Mouse (Mus musculus) G1E (cell line): ENCODE measurements around the gene Map4k5. TPM values are rescaled to one million over a fixed set of nuclear protein-coding genes. Genes with fewer than 3 reads are reported as not detected.

Experiments
- ATAC-seq: 2 replicates; pipeline ENCODE4 v1.8.0; 2016; ENCODE audit warnings: mild to moderate bottlenecking; ENCODE audit not compliant: insufficient number of reproducible peaks, poor library complexity, low FRiP score, severe bottlenecking; ENCODE audit errors: extremely low read depth
- DNase-seq: peaks from one replicate; pipeline ENCODE4 v3.0.0; 2012; ENCODE audit warnings: low spot score
- H3K27me3 ChIP-seq: 2 replicates; pipeline ENCODE4 v1.6.1; 2012; ENCODE audit warnings: mild to moderate bottlenecking, low read length, inconsistent platforms; ENCODE audit not compliant: insufficient read depth
- H3K36me3 ChIP-seq: replicated peaks from 2 replicates; pipeline ENCODE3; 2012; ENCODE audit warnings: mild to moderate bottlenecking, inconsistent platforms
- H3K4me1 ChIP-seq: 2 replicates; pipeline ENCODE4 v1.6.1; 2012; ENCODE audit warnings: low read depth, low read length, inconsistent platforms, mixed read lengths; ENCODE audit not compliant: insufficient read depth
- H3K4me3 ChIP-seq: 2 replicates; pipeline ENCODE4 v1.5.1; 2012; ENCODE audit warnings: low read depth, mild to moderate bottlenecking, inconsistent platforms, low read length, moderate library complexity, mixed read lengths
- H3K9me3 ChIP-seq: replicated peaks from 2 replicates; pipeline ENCODE4 v1.6.1; 2012; ENCODE audit warnings: inconsistent platforms
- CTCF ChIP-seq: IDR thresholded peaks from 2 replicates; pipeline ENCODE4 v1.5.1; 2012; ENCODE audit warnings: low read depth, low read length, inconsistent platforms, mixed read lengths
- GATA1 ChIP-seq: IDR thresholded peaks from 2 replicates; pipeline ENCODE4 v1.6.1; 2012; ENCODE audit warnings: borderline replicate concordance, low read length, inconsistent platforms, mixed read lengths
- GATA2 ChIP-seq: IDR thresholded peaks from 2 replicates; pipeline ENCODE4 v1.6.1; 2012; ENCODE audit warnings: low read depth, low read length, inconsistent platforms, borderline replicate concordance
- POLR2AphosphoS5 ChIP-seq: IDR thresholded peaks from 2 replicates; pipeline ENCODE4 v1.6.1; 2012; ENCODE audit warnings: low read depth, low read length, inconsistent platforms; ENCODE audit not compliant: insufficient replicate concordance
- TAL1 ChIP-seq: conservative IDR thresholded peaks from 2 replicates; pipeline ENCODE4 v1.6.1; 2012; ENCODE audit warnings: low read depth, low read length, inconsistent platforms, mixed read lengths
- polyA plus RNA-seq: library from polyadenylated mRNA; stranded (reverse); fragments of >175 nt; gene quantifications from 2 replicates; pipeline ENCODE4 v1.2.3, GENCODE M21; 2012
- total RNA-seq, 2 experiments: library from RNA; stranded (forward) in 1 of 2; stranded (reverse) in 1 of 2; fragments of 200-1000 nt in 1 of 2; fragments of >200 nt in 1 of 2; fragmentation: Nextera tagmentation in 1 of 2; gene quantifications; 2 replicates each; pipeline ENCODE4 v1.2.3; 2014 to 2017

Gene Map4k5
- total and polyA plus RNA-seq, 3 experiments: 5.5 to 36.4 (median 33.9) TPM

DNA sequence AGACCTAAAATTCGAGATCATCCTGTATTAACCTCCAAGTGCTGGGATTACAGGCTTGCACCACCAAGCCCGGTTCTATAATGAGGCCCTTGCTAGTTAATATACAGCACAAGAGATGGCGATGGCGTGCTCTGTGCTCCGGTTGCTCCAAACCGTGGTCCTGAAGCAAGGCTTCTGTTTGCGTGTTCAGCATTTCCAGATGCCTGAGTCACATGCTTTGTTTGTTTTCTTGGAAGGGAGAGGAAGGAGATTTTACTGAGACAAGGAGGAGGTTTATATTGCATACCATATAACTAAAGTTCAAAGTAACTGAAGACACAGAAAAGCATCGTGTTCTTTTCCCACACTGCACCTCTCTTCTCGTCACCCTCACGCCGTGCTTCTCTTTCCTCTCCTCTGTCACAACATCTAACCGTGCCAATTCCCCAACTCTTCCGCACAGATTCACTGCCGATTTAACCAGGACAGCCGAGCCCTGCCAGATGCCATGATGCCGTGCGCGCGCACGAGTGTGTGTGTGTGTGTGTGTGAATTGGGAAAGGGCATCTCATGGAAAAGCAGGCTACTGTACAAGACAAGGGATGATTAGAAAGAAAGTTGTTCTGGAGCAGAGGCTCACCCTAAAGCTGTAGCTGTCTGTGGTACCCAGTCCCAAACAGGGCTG is 132.1 kb downstream of the Map4k5 start:
- ATAC-seq: no peak
- peaks cover 54% of the 10 kb centered on the region for H3K4me1 ChIP-seq
- no peaks in the 10 kb centered on the region for H3K9me3 ChIP-seq
- TF ChIP-seq CTCF: no peak
- no peak for TF ChIP-seq POLR2AphosphoS5
- TF ChIP-seq GATA1: no peak
- TF ChIP-seq GATA2: no peak
- no peak for TF ChIP-seq TAL1
- peaks cover 5% of the 10 kb centered on the region; the same call in 1 of the 2 replicates for H3K27me3 ChIP-seq
- DNase-seq: no peak
- no peaks in the 10 kb centered on the region for H3K36me3 ChIP-seq
- peak overlapping the region; percentile 15; the same call in 1 of the 2 replicates for H3K4me3 ChIP-seq

DNA sequence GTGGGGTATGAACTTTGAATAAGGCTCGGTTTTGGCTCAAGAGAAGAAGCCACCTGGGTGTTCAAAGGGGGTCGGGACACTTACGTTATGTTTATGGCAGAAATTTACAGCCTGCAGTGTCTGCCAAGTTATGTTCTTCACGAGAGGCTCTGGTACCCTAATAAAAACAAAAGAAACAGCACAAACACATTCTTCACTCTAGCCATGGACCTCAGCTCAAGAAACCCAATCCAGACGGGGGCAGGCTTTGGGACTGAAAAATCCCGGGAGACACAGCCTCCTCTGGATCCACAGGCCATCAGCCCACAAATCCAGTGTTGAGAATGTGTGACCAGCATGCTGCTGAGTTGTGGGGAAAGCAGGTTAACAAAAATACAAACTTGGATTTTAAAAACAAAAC is 133.0 kb downstream of the Map4k5 start:
- Histone ChIP-seq H3K9me3 (no peaks in the 10 kb centered on the region), H3K27me3 (peaks cover 2% of the 10 kb centered on the region; the same call in 1 of the 2 replicates), H3K36me3 (no peaks in the 10 kb centered on the region), H3K4me3 (peak overlapping the region; percentile 5; the same call in 1 of the 2 replicates), H3K4me1 (peaks cover 49% of the 10 kb centered on the region)
- DNase-seq (no peak), ATAC-seq (no peak)
- TF ChIP-seq POLR2AphosphoS5: no peak
- no peak for TF ChIP-seq TAL1
- TF ChIP-seq GATA1: no peak
- no peak for TF ChIP-seq GATA2
- TF ChIP-seq CTCF: no peak

DNA sequence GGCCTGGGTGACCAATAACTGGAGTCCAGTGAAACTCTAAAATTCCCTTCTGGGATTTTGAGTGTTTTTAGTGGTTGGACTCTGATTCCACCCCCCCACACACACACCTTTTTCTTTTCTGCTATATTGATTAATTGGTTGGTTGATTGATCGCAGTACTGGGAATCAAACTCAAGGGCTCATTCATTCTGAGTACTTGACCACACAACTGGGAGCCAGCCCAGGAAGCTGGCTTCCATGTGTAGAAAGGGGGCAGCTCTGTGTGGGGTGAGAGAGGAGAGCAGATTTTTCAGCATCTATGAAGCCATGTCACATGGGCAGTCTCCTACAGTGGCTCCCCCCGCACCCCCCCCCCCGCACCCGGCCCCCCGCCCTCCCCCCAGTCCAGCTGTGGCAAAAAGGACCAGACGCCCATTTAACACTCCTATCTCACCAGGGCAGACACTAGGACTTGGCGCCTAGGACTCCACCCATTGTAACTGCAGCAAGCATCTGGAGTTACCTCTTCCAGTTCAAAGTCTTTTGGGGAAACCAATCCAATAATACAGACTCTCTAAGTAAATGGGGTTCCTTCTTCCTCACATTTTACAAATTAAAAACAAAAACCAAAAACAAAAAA is 133.6 kb downstream of the Map4k5 start:
- DNase-seq (peak; percentile 85), ATAC-seq (peak; percentile 73)
- peak; percentile 70 for TF ChIP-seq TAL1
- no peak for TF ChIP-seq CTCF
- H3K4me1 ChIP-seq: peaks cover 49% of the 10 kb centered on the region
- no peaks in the 10 kb centered on the region for H3K36me3 ChIP-seq
- peak overlapping the region; percentile 65; the same call in 1 of the 2 replicates for H3K4me3 ChIP-seq
- H3K9me3 ChIP-seq: no peaks in the 10 kb centered on the region
- H3K27me3 ChIP-seq: peaks cover 2% of the 10 kb centered on the region; the same call in 1 of the 2 replicates

DNA sequence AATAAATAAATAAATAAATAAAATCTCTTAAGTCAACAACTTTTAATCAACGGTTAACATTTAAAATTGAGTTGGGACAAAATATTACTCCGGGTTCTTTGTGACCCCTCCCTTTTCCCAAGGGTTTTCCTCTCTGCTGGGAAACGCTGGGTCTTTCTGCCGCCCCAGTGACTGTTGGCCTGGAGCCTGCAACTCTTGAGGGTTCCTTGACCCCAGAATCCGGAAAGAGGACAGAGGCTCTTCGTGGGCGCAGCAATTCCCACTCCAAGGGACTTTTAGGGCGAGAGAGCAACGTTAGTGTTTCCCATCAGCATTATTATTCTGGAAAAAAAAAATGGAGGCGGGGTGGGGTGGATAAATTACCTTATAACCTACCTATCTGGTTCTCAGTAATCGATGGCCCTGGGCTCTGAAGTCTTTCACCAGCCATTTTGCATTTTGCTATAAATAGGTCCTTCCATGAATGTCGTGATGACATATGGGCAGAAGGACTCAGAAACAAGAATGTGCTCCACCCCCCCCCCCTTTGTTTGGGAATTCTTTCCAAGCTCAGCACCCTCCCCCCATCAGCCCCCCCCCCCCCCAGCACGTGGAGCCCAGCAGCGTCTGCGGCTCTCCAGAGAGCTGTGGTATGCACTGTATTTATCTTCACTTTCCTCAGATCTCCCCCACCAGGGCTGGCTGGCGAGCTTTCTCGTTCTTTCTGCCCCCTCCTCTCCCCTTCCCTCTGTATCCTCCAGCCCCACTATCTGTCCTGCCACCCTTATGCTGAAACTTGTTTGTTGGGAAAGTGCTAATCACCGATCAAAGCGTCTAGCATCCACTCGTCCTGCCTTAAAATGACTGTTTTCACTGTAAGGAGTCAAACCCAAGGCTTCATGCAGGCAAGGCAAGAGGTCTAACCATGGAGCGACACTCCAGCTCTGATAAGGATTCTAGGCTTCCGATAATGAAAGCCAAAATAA is 134.5 kb downstream of the Map4k5 start:
- peak; percentile 42 for DNase-seq
- Histone ChIP-seq H3K27me3 (peaks cover 2% of the 10 kb centered on the region; the same call in 1 of the 2 replicates), H3K9me3 (no peaks in the 10 kb centered on the region), H3K4me1 (peaks cover 48% of the 10 kb centered on the region), H3K36me3 (no peaks in the 10 kb centered on the region), H3K4me3 (peak overlapping the region; percentile 65)
- ATAC-seq: no peak
- no peak for TF ChIP-seq TAL1
- TF ChIP-seq CTCF: no peak
- no peak for TF ChIP-seq GATA1
- TF ChIP-seq GATA2: no peak
- TF ChIP-seq POLR2AphosphoS5: no peak

DNA sequence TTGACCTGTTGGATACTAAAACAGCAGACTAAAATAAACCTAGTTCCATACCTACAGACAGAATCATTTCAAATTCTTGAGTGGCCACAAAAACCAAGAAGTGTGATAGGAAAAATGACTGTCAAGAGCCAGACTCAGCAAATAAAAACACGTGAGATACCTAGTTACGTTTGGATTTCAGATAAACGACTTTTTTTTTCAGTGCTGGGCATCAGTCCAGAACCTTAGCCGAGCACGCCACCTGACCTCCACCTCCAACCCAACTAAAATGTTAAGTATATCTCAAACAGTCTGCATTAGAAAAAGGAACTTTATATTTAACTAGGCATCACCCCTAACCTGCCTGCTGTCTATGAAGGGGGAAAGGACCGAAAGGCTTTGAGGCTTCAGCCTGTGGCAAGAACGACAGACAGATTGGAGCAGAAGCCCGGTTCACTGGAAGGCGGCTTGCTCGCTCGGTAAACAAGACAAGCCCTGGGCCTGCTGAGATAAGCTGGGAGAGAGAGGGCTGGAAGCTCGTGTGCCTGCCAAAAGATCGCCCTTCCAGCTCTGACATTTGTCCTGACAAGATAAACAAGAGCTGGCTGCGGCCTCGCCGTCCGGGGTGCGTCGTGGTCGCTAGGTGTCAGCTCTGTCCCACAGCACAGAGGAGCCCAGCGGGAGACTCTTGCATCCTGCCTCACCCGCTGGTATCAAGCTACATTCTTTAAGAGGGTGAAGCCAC is 135.4 kb downstream of the Map4k5 start:
- Histone ChIP-seq H3K9me3 (no peaks in the 10 kb centered on the region), H3K27me3 (peaks cover 2% of the 10 kb centered on the region; the same call in 1 of the 2 replicates), H3K4me1 (peaks cover 46% of the 10 kb centered on the region), H3K4me3 (peak overlapping the region; percentile 64; the same call in 1 of the 2 replicates), H3K36me3 (no peaks in the 10 kb centered on the region)
- ATAC-seq: peak; percentile 90
- peak; percentile 91 for DNase-seq
- TF ChIP-seq GATA2 (no peak), GATA1 (no peak), POLR2AphosphoS5 (no peak), TAL1 (peak; percentile 75), CTCF (peak; percentile 46)

DNA sequence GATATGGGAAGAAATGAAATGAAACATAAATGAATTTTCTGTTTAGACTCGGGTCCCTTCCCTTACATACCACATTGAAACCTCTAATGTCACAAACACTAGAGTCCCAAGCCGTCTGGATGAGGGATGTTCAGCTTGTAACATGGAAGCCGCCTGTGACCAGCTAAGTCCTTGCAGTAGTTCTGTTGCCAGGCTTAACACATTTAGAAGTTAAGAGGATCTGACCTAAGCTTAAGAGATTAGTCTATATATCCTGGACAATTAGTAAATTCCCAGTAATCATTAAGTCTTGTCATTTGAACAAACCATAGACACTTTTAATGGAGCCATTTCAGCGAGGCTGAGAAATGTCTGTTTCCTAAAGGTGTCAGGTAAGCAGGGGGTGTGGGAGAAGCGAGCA is 137.0 kb downstream of the Map4k5 start:
- Histone ChIP-seq H3K4me1 (peaks cover 43% of the 10 kb centered on the region), H3K36me3 (no peaks in the 10 kb centered on the region), H3K9me3 (no peaks in the 10 kb centered on the region), H3K4me3 (no peak overlapping the region), H3K27me3 (peaks cover 2% of the 10 kb centered on the region; the same call in 1 of the 2 replicates)
- ATAC-seq (no peak), DNase-seq (no peak)
- no peak for TF ChIP-seq POLR2AphosphoS5
- no peak for TF ChIP-seq GATA2
